Mouse (Mus musculus) neural tube, embryonic 13.5 days (tissue): ENCODE results near the gene Mrgprf. TPM values are rescaled to one million over a fixed set of nuclear protein-coding genes. Genes with fewer than 3 reads are reported as not detected.

ENCODE experiments used
- ATAC-seq: fragments of 200-750 bp; cut with Nextera tagmentation; 2 replicates; pipeline ENCODE4 v1.8.0; 2017; ENCODE audit warnings: low read depth, mild to moderate bottlenecking, moderate TSS enrichment, moderate library complexity
- H3K27ac ChIP-seq: fragments of 300-500 bp; sonication (generic); replicated peaks from 2 replicates; pipeline ENCODE4 v1.5.1; 2015; ENCODE audit warnings: moderate library complexity, mild to moderate bottlenecking, inconsistent platforms
- H3K27me3 ChIP-seq: fragments of 300-500 bp; sonication (generic); 2 replicates; pipeline ENCODE4 v1.6.1; 2015; ENCODE audit warnings: mild to moderate bottlenecking, inconsistent platforms
- H3K36me3 ChIP-seq: fragments of 300-500 bp; sonication (generic); 2 replicates; pipeline ENCODE4 v1.6.1; 2015; ENCODE audit warnings: mild to moderate bottlenecking, inconsistent platforms
- H3K4me1 ChIP-seq: fragments of 300-500 bp; sonication (generic); replicated peaks from 2 replicates; pipeline ENCODE4 v1.6.1; 2015; ENCODE audit warnings: inconsistent platforms
- H3K4me2 ChIP-seq: fragments of 300-500 bp; sonication (generic); 2 replicates; pipeline ENCODE4 v1.6.1; 2015; ENCODE audit warnings: inconsistent platforms, mild to moderate bottlenecking, moderate library complexity
- H3K4me3 ChIP-seq: fragments of 300-500 bp; sonication (generic); 2 replicates; pipeline ENCODE4 v1.5.1; 2015; ENCODE audit warnings: mild to moderate bottlenecking, inconsistent platforms
- H3K9ac ChIP-seq: fragments of 300-500 bp; sonication (generic); 2 replicates; pipeline ENCODE4 v1.6.1; 2015; ENCODE audit warnings: moderate library complexity, mild to moderate bottlenecking, inconsistent platforms
- H3K9me3 ChIP-seq: fragments of 300-500 bp; sonication (generic); 2 replicates; pipeline ENCODE4 v1.6.1; 2016; ENCODE audit warnings: inconsistent platforms
- WGBS: fragments of 180-500 bp; shearing (Covaris S2); methylation state at CpG from one replicate; pipeline ENCODE4 v1.1.7; 2015; 5-methylcytosine and 5-hydroxymethylcytosine counted together
- polyA plus RNA-seq: library from polyadenylated mRNA; unstranded; fragments of >200 nt; fragmentation: Nextera tagmentation; extraction: Ambion mirVana; gene quantifications from 2 replicates; pipeline ENCODE4 v1.2.1, GENCODE M21; 2015

Gene Mrgprf
- polyA plus RNA-seq: 1.3 and 1.7 TPM in 2 replicates

GRCm38 (mm10) chr7:145300321-145301007 lies at the start of gene Mrgprf:
Gene Mrgprf (plus strand): TSS chr7:145300828.
- no peaks in the 10 kb centered on the region for H3K9me3 ChIP-seq
- ATAC-seq: no peak
- no peak within 1 kb of the TSS for H3K4me2 ChIP-seq
- H3K27me3 ChIP-seq: no peaks in the 10 kb centered on the region
- 36% methylated on average over 12 of the region's 13 CpGs for WGBS
- H3K4me1 ChIP-seq: peaks cover 8% of the 10 kb centered on the region
- H3K9ac ChIP-seq: no peak within 1 kb of the TSS
- H3K4me3 ChIP-seq: no peak within 1 kb of the TSS
- H3K36me3 ChIP-seq: no peaks in the 10 kb centered on the region
- H3K27ac ChIP-seq: no peak within 1 kb of the TSS

GRCm38 (mm10) chr7:145252715-145253476 lies 47.7 kb upstream of the Mrgprf start:
- Histone ChIP-seq H3K27me3 (no peaks in the 10 kb centered on the region), H3K4me3 (no peak overlapping the region), H3K4me2 (no peak overlapping the region), H3K9me3 (no peaks in the 10 kb centered on the region), H3K27ac (no peak overlapping the region), H3K4me1 (no peaks in the 10 kb centered on the region), H3K9ac (no peak overlapping the region), H3K36me3 (no peaks in the 10 kb centered on the region)
- 26% methylated on average over 8 of the region's 8 CpGs for WGBS
- ATAC-seq: peak; percentile 80

- ATAC-seq: no peak
- H3K9me3 ChIP-seq: no peaks in the 10 kb centered on the region
- no peaks in the 10 kb centered on the region for H3K4me1 ChIP-seq
- no peak overlapping the region for H3K9ac ChIP-seq
- no peak overlapping the region for H3K27ac ChIP-seq
- H3K4me2 ChIP-seq: no peak overlapping the region
- WGBS: 76% methylated on average over 3 of the region's 3 CpGs
- H3K36me3 ChIP-seq: no peaks in the 10 kb centered on the region
- no peak overlapping the region for H3K4me3 ChIP-seq
- no peaks in the 10 kb centered on the region for H3K27me3 ChIP-seq
These were observed 46.5 kb upstream of the Mrgprf start for GRCm38 (mm10) chr7:145253986-145254630.

GRCm38 (mm10) chr7:145256092-145256491 lies 44.5 kb upstream of the Mrgprf start:
- no peak overlapping the region for H3K4me2 ChIP-seq
- H3K4me1 ChIP-seq: no peaks in the 10 kb centered on the region
- no peaks in the 10 kb centered on the region for H3K27me3 ChIP-seq
- no peaks in the 10 kb centered on the region for H3K9me3 ChIP-seq
- H3K27ac ChIP-seq: no peak overlapping the region
- 91% methylated on average over 1 of the region's 1 CpGs for WGBS
- no peak for ATAC-seq
- no peak overlapping the region for H3K9ac ChIP-seq
- no peaks in the 10 kb centered on the region for H3K36me3 ChIP-seq
- no peak overlapping the region for H3K4me3 ChIP-seq

GRCm38 (mm10) chr7:145264202-145264601 lies 36.4 kb upstream of the Mrgprf start:
- no peak overlapping the region for H3K4me3 ChIP-seq
- WGBS: 89% methylated on average over 9 of the region's 9 CpGs
- H3K4me2 ChIP-seq: no peak overlapping the region
- H3K36me3 ChIP-seq: 0 out of 2 replicates have a peak, but pooled peaks cover 9% of the 10 kb centered on the region
- no peaks in the 10 kb centered on the region for H3K27me3 ChIP-seq
- H3K9ac ChIP-seq: no peak overlapping the region
- H3K27ac ChIP-seq: no peak overlapping the region
- no peak for ATAC-seq
- H3K9me3 ChIP-seq: no peaks in the 10 kb centered on the region
- no peaks in the 10 kb centered on the region for H3K4me1 ChIP-seq

- ATAC-seq: no peak
- Histone ChIP-seq H3K9me3 (no peaks in the 10 kb centered on the region), H3K27me3 (no peaks in the 10 kb centered on the region), H3K4me2 (no peak overlapping the region), H3K4me1 (no peaks in the 10 kb centered on the region), H3K27ac (no peak overlapping the region), H3K36me3 (peaks cover 9% of the 10 kb centered on the region; the same call in 1 of the 2 replicates), H3K9ac (no peak overlapping the region), H3K4me3 (no peak overlapping the region)
- WGBS: 87% methylated on average over 2 of the region's 2 CpGs
These were observed 34.6 kb upstream of the Mrgprf start for GRCm38 (mm10) chr7:145266011-145266410.

- peaks cover 27% of the 10 kb centered on the region for H3K36me3 ChIP-seq
- WGBS: 92% methylated on average over 7 of the region's 7 CpGs
- H3K27ac ChIP-seq: no peak overlapping the region
These were observed 31.7 kb upstream of the Mrgprf start for GRCm38 (mm10) chr7:145268890-145269289.

GRCm38 (mm10) chr7:145270955-145271354 lies 29.7 kb upstream of the Mrgprf start:
- H3K4me3 ChIP-seq: no peak overlapping the region
- H3K4me2 ChIP-seq: no peak overlapping the region
- no peak for ATAC-seq
- 98% methylated on average over 5 of the region's 5 CpGs for WGBS
- no peaks in the 10 kb centered on the region for H3K4me1 ChIP-seq
- no peak overlapping the region for H3K27ac ChIP-seq
- H3K9ac ChIP-seq: no peak overlapping the region
- no peaks in the 10 kb centered on the region for H3K9me3 ChIP-seq
- H3K27me3 ChIP-seq: no peaks in the 10 kb centered on the region
- H3K36me3 ChIP-seq: peaks cover 27% of the 10 kb centered on the region

More at GRCm38 (mm10) chr7:145268890-145269289, 31.7 kb upstream of the Mrgprf start:
- no peaks in the 10 kb centered on the region for H3K27me3 ChIP-seq
- H3K9me3 ChIP-seq: no peaks in the 10 kb centered on the region
- no peak for ATAC-seq
- H3K9ac ChIP-seq: no peak overlapping the region
- H3K4me3 ChIP-seq: no peak overlapping the region
- H3K4me1 ChIP-seq: no peaks in the 10 kb centered on the region
- no peak overlapping the region for H3K4me2 ChIP-seq

GRCm38 (mm10) chr7:145275488-145275887 lies 25.1 kb upstream of the Mrgprf start:
- Histone ChIP-seq H3K27me3 (no peaks in the 10 kb centered on the region), H3K4me3 (no peak overlapping the region), H3K9me3 (no peaks in the 10 kb centered on the region), H3K27ac (no peak overlapping the region), H3K36me3 (peaks cover 44% of the 10 kb centered on the region), H3K9ac (no peak overlapping the region), H3K4me2 (no peak overlapping the region), H3K4me1 (no peaks in the 10 kb centered on the region)
- ATAC-seq: no peak
- 88% methylated on average over 3 of the region's 3 CpGs for WGBS

GRCm38 (mm10) chr7:145281396-145281795 lies 19.2 kb upstream of the Mrgprf start:
- peaks cover 12% of the 10 kb centered on the region for H3K4me1 ChIP-seq
- 82% methylated on average over 4 of the region's 4 CpGs for WGBS
- H3K9me3 ChIP-seq: no peaks in the 10 kb centered on the region
- no peak overlapping the region for H3K4me2 ChIP-seq
- no peak for ATAC-seq
- H3K9ac ChIP-seq: no peak overlapping the region
- H3K27me3 ChIP-seq: no peaks in the 10 kb centered on the region
- no peak overlapping the region for H3K4me3 ChIP-seq
- H3K36me3 ChIP-seq: peaks cover 25% of the 10 kb centered on the region; the same call in 1 of the 2 replicates
- H3K27ac ChIP-seq: no peak overlapping the region

- H3K9ac ChIP-seq: peak overlapping the region; percentile 64
- ATAC-seq: no peak
- H3K9me3 ChIP-seq: no peaks in the 10 kb centered on the region
These were observed 17.6 kb upstream of the Mrgprf start for GRCm38 (mm10) chr7:145283041-145283440.

More at GRCm38 (mm10) chr7:145283041-145283440, 17.6 kb upstream of the Mrgprf start:
- 64% methylated on average over 4 of the region's 4 CpGs for whole genome bisulfite sequencing
- peak overlapping the region; percentile 44 for H3K4me3 ChIP-seq
- no peak overlapping the region for H3K27ac ChIP-seq
- peak overlapping the region; percentile 62 for H3K4me2 ChIP-seq
- H3K27me3 ChIP-seq: no peaks in the 10 kb centered on the region
- 0 out of 2 replicates have a peak, but pooled peaks cover 21% of the 10 kb centered on the region for H3K36me3 ChIP-seq
- peaks cover 12% of the 10 kb centered on the region for H3K4me1 ChIP-seq
